Mouse (Mus musculus): ENCODE data around the gene Trappc4. TPM values are rescaled to one million over a fixed set of nuclear protein-coding genes. Genes with fewer than 3 reads are reported as not detected.
"Not testable (repeated sequence)": the region's sequence is repeated elsewhere in the genome, so short reads cannot be mapped to it uniquely, and the experiment has no call there.

Trappc4 gene
- polyA plus RNA-seq, 1 experiment, result 50.1 TPM

DNA sequence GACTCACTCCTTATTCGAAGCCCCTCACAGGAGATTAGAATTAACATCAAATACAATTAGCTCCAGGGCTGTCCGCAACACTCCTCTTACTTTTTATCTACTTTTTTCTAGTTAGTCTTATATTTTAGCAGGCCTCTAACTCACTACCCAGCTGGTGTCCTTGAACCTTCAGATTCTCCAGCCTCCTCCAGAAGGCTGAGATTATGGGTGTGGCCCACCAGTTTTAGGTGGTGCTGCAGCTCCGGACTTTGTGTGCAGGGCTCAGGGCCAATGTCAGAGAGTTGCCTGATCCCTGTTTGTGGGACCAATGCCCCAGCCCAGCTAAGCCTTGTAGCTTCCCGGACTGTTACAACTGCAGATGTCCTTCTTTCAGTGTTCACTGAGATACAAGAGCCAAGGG is 16.2 kb upstream of the Trappc4 start:
- no peak overlapping the region for H3K27ac ChIP-seq (ENCODE audit: control insufficient read depth, insufficient read depth, low read depth, low read length, poor library complexity)
- TF ChIP-seq POLR2A (IDR thresholded peaks at IDR 0.05; ENCODE audit: borderline replicate concordance, control insufficient read depth, low read depth, low read length), result no peak
- no peak for TF ChIP-seq CTCF (IDR thresholded peaks at IDR 0.05; ENCODE audit: control insufficient read depth, insufficient read depth, low read length)
- no peak overlapping the region for H3K4me3 ChIP-seq (replicated peaks; ENCODE audit: control insufficient read depth, low read depth, low read length)
- H3K4me1 ChIP-seq (ENCODE audit: control insufficient read depth, insufficient read depth, low read length), result no peaks in the 10 kb centered on the region; the same call in 1 of the 2 replicates
- WGBS, result 67% methylated on average over 4 of the region's 4 CpGs

DNA sequence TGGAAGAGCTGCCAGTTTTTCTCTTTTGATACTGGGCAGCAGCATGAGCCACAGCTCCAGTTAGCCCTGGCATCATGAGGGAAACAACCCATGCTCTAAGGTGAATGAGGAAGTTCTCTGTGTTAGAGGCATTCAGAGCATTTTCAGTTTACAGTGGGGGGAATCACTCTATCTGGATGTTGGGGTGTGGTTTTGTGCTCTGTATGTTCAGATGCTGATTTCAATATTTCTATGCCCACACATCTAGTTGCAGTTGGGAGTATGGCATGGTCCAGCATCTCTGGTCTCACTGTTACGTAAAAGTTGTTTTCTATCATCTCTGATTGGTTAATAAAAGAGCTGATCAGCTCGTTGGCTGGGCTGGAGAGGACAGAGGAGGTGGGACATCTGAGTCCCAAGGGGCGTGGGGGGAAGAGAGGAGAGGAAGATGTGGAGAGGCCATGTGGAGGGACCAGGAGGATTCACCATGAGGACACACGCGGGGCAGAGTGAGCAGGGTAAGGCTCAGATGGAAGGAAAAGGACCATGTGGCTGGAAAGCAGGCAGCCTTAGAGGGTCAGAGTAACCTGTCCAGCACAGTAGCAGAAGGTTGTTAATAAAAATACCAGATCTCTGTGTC is 13.0 kb upstream of the Trappc4 start:
- no peak for TF ChIP-seq POLR2A (IDR thresholded peaks at IDR 0.05; ENCODE audit: borderline replicate concordance, control insufficient read depth, low read depth, low read length)
- TF ChIP-seq CTCF (IDR thresholded peaks at IDR 0.05; ENCODE audit: control insufficient read depth, insufficient read depth, low read length), result no peak
- Histone ChIP-seq H3K4me3 (replicated peaks; ENCODE audit: control insufficient read depth, low read depth, low read length) (no peak overlapping the region), H3K27ac (ENCODE audit: control insufficient read depth, insufficient read depth, low read depth, low read length, poor library complexity) (no peak overlapping the region), H3K4me1 (ENCODE audit: control insufficient read depth, insufficient read depth, low read length) (peaks cover 2% of the 10 kb centered on the region)
- 30% methylated on average over 5 of the region's 5 CpGs for WGBS

DNA sequence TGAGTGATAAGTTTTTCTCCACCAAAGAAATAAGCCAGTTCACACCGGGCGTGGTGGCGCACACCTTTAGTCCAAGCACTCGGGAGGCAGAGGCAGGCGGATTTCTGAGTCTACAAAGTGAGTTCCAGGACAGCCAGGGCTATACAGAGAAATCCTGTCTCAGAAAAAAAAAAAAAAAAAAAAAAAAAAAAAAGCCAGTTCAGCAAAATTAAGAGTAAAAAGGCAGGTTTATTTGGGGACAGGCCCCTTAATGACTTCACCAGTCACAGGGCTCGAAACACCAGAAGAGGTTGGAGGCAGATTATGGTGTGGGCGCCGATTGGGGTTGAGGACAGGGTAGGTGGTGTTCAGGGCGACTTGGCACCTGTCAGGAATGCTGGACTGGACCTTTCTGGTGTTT is 12.3 kb upstream of the Trappc4 start:
- not testable (repeated sequence) for H3K27ac ChIP-seq (ENCODE audit: control insufficient read depth, insufficient read depth, low read depth, low read length, poor library complexity); H3K4me3 ChIP-seq (replicated peaks; ENCODE audit: control insufficient read depth, low read depth, low read length); H3K4me1 ChIP-seq (ENCODE audit: control insufficient read depth, insufficient read depth, low read length)
- 85% methylated on average over 9 of the region's 9 CpGs for WGBS

DNA sequence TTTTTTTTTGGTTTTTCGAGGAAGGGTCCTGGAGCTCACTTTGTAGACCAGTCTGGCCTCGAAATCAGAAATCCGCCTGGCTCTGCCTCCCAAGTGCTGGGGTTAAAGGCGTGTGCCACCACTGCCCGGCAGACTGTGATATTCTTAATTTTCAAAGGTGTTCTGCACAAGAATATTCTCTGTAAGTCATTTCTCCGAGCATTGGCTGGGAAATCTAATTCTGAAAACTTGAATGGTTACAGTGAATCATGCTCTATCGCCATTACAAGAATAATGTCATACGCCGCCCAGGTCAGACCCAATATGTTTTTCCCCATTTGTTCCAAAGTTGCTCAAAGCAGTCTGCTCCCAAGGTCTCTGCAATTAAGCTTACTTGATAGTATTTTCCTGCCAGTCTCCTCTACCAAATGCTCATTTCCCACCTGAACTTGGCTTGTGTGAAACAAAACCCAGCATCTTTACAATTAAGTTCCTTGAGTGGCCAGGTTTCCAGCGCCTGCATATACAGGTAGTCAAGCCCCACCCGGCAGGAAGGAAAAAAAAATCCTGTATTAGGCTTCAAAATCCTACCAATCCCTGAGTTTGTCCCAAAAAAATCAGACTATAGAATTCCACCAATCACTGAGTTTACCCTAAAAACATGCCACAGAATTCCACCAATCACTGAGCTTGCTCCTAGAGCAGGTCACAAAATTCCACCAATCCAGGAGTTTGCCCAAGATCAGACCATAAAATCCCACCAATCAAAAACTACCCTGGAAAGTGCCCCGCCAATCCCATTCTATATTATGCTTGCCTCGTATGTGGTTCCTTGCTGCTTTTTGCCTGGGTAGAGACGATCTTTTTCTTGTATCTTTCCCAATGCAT is 11.4 kb upstream of the Trappc4 start, which contains the start of gene Ccdc84:
Gene Ccdc84, minus strand, starts transcription at position 51 of the 867 bp plus-strand sequence.
- H3K4me1 ChIP-seq (ENCODE audit: control insufficient read depth, insufficient read depth, low read length), result peaks cover 2% of the 10 kb centered on the region
- peak within 1 kb of the TSS; percentile 69 for H3K27ac ChIP-seq (ENCODE audit: control insufficient read depth, insufficient read depth, low read depth, low read length, poor library complexity)
- 64% methylated on average over 14 of the region's 14 CpGs for WGBS
- H3K4me3 ChIP-seq (replicated peaks; ENCODE audit: control insufficient read depth, low read depth, low read length), result peak within 1 kb of the TSS; percentile 97
- TF ChIP-seq CTCF (IDR thresholded peaks at IDR 0.05; ENCODE audit: control insufficient read depth, insufficient read depth, low read length) (no peak), POLR2A (IDR thresholded peaks at IDR 0.05; ENCODE audit: borderline replicate concordance, control insufficient read depth, low read depth, low read length) (no peak)

DNA sequence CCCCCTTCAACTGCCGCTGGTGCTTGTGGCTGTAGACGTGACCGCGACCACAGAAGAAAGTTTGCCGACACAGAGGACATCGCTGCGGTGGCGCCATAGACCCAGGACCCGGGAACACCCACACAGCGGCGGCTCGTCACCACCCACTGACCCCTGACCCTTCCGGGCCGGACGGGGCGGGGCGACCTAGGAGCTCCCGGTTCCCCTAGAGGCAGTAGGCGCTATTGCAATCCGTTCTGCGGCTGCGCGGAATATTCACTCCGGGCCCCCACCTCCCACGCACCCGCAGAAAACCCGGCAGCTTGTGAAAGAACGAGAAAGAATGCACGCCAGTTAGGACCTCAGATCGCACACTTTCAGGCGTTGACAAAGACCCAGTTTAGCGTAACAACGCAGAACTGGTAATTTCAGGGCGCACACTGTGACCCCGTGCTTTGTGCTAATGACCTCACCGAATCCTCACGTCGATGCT is 10.5 kb upstream of the Trappc4 start:
- TF ChIP-seq CTCF (IDR thresholded peaks at IDR 0.05; ENCODE audit: control insufficient read depth, insufficient read depth, low read length) (peak; percentile 50), POLR2A (IDR thresholded peaks at IDR 0.05; ENCODE audit: borderline replicate concordance, control insufficient read depth, low read depth, low read length) (peak; percentile 50; the same call in 1 of the 2 replicates)
- peak overlapping the region; percentile 97 for H3K4me3 ChIP-seq (replicated peaks; ENCODE audit: control insufficient read depth, low read depth, low read length)
- under 1% methylated on average over 38 of the region's 38 CpGs for WGBS
- H3K4me1 ChIP-seq (ENCODE audit: control insufficient read depth, insufficient read depth, low read length), result peaks cover 2% of the 10 kb centered on the region
- H3K27ac ChIP-seq (ENCODE audit: control insufficient read depth, insufficient read depth, low read depth, low read length, poor library complexity), result peak overlapping the region; percentile 69

DNA sequence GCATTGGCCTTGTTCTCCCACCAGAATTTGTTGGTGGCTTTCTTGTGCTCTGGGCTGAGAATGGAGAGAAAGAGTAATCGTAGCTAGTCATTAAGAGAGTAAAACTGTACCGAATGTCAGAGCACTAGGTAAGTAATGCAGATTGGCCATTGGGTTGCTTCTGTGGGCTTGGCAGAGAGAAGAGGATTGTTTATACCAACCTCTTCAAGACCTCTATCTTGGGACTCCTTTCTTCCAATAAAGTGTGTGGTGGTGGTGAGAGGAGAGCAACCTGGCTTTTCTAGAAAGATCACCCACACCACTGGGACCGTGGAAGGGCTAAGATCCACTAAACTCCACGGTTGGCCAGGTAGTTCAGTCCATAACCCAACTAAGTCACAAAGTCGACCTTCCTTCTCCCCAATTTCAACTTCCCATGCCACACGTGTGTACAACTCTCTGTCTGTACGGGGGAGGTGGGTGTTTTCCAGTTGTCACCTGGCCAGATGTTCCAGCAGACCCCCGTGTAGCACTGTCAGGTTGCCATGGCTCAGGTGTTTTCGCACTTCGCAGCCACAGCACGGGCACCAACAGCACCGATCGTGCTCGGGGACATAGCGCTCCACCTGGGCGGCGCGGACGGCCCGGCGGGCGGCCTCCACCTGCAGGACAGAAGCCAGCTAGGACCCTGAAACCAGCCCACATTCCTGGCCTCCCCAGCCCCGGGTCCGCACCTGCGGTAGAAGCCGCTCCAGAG is 9.9 kb upstream of the Trappc4 start:
- no peak for TF ChIP-seq POLR2A (IDR thresholded peaks at IDR 0.05; ENCODE audit: borderline replicate concordance, control insufficient read depth, low read depth, low read length)
- no peak for TF ChIP-seq CTCF (IDR thresholded peaks at IDR 0.05; ENCODE audit: control insufficient read depth, insufficient read depth, low read length)
- H3K4me3 ChIP-seq (replicated peaks; ENCODE audit: control insufficient read depth, low read depth, low read length), result peak overlapping the region; percentile 97
- WGBS, result 3% methylated on average over 26 of the region's 26 CpGs
- peak overlapping the region; percentile 69 for H3K27ac ChIP-seq (ENCODE audit: control insufficient read depth, insufficient read depth, low read depth, low read length, poor library complexity)
- peaks cover 2% of the 10 kb centered on the region for H3K4me1 ChIP-seq (ENCODE audit: control insufficient read depth, insufficient read depth, low read length)

DNA sequence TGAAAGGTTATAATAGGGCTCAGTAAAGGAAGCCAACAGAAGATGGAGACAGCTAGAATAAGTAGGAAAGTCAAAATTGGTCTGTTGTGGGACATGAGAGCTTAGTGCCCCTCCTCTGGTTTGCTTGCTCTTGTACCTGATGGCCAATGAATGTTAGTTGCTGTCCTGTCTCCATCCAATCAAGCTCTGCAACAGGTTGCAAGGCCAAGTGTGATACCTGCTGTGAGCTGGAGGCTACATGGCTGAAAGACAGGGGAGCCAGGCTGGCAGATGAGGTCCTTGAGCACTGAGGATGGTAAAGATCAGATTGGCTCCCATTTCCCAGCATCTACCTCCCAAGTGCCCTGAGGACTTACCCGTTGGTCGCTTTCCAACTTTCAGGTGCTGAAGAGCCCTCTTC is 5.4 kb upstream of the Trappc4 start:
- no peak overlapping the region for H3K4me3 ChIP-seq (replicated peaks; ENCODE audit: control insufficient read depth, low read depth, low read length)
- peaks cover 2% of the 10 kb centered on the region; the same call in 1 of the 2 replicates for H3K4me1 ChIP-seq (ENCODE audit: control insufficient read depth, insufficient read depth, low read length)
- no peak for TF ChIP-seq CTCF (IDR thresholded peaks at IDR 0.05; ENCODE audit: control insufficient read depth, insufficient read depth, low read length)
- WGBS, result 82% methylated on average over 2 of the region's 2 CpGs
- H3K27ac ChIP-seq (ENCODE audit: control insufficient read depth, insufficient read depth, low read depth, low read length, poor library complexity), result no peak overlapping the region

DNA sequence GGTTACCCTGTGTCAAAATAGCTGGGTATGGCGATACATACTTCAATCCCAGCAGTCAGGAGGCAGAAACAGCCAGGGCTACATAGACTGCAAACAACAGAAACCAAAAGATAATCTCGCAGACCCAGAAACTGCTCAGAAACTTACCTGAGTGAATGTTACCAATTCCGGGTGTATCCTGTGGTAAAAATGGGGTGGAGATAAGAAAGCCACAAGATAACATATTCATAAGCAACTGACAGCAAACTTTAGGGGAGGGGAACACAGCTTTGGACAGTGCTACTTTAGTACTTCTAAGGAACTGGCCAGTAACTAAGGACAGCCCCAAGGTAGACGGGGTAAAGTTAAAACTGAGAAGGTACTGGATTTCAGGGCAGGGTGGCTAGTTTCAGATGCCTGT is 4.9 kb upstream of the Trappc4 start:
- no peak for TF ChIP-seq CTCF (IDR thresholded peaks at IDR 0.05; ENCODE audit: control insufficient read depth, insufficient read depth, low read length)
- no peak for TF ChIP-seq POLR2A (IDR thresholded peaks at IDR 0.05; ENCODE audit: borderline replicate concordance, control insufficient read depth, low read depth, low read length)
- WGBS, result 42% methylated on average over 4 of the region's 4 CpGs
- no peak overlapping the region for H3K4me3 ChIP-seq (replicated peaks; ENCODE audit: control insufficient read depth, low read depth, low read length)
- no peak overlapping the region for H3K27ac ChIP-seq (ENCODE audit: control insufficient read depth, insufficient read depth, low read depth, low read length, poor library complexity)
- H3K4me1 ChIP-seq (ENCODE audit: control insufficient read depth, insufficient read depth, low read length), result peaks cover under 1% of the 10 kb centered on the region; the same call in 1 of the 2 replicates
